Mouse (Mus musculus) forebrain, embryonic 14.5 days (tissue): ENCODE data around the gene Amigo3. TPM values are rescaled to one million over a fixed set of nuclear protein-coding genes. Genes with fewer than 3 reads are reported as not detected.

Experiments used
- ATAC-seq: fragments of 200-750 bp; cut with Nextera tagmentation; 2 replicates; pipeline ENCODE4 v1.8.0; 2017; ENCODE audit warnings: mild to moderate bottlenecking, moderate library complexity
- DNase-seq: peaks from one replicate; pipeline ENCODE4 v3.0.0-alpha.2; 2015; ENCODE audit warnings: low spot score
- H3K27ac ChIP-seq: fragments of 300-500 bp; sonication (generic); 2 replicates; pipeline ENCODE4 v1.5.1; 2014; ENCODE audit warnings: low read depth, mild to moderate bottlenecking, control low read depth, low read length, moderate library complexity
- H3K27me3 ChIP-seq: fragments of 300-500 bp; sonication (generic); replicated peaks from 2 replicates; pipeline ENCODE4 v1.6.1; 2014; ENCODE audit warnings: low read length, control low read depth, mixed read lengths; ENCODE audit not compliant: control insufficient read depth, insufficient read depth
- H3K36me3 ChIP-seq: fragments of 300-500 bp; sonication (generic); 2 replicates; pipeline ENCODE4 v1.6.1; 2014; ENCODE audit warnings: low read length, control low read depth; ENCODE audit not compliant: control insufficient read depth, insufficient read depth
- H3K4me1 ChIP-seq: fragments of 300-500 bp; sonication (generic); 2 replicates; pipeline ENCODE4 v1.6.1; 2014; ENCODE audit warnings: antibody characterized with exemption, low read length, control low read depth; ENCODE audit not compliant: control insufficient read depth, insufficient read depth
- H3K4me2 ChIP-seq: fragments of 300-500 bp; sonication (generic); 2 replicates; pipeline ENCODE4 v1.6.1; 2014; ENCODE audit warnings: mild to moderate bottlenecking, control low read depth, low read length
- H3K4me3 ChIP-seq: fragments of 300-500 bp; sonication (generic); 2 replicates; pipeline ENCODE4 v1.5.1; 2014; ENCODE audit warnings: low read depth, low read length, control low read depth
- H3K9ac ChIP-seq: fragments of 300-500 bp; sonication (generic); 2 replicates; pipeline ENCODE4 v1.6.1; 2014; ENCODE audit warnings: mild to moderate bottlenecking, low read length, control low read depth, moderate library complexity
- H3K9me3 ChIP-seq: fragments of 300-500 bp; sonication (generic); replicated peaks from 2 replicates; pipeline ENCODE4 v1.6.1; 2016; ENCODE audit warnings: low read length, control low read depth, mixed read lengths; ENCODE audit not compliant: control insufficient read depth
- WGBS: fragments of 180-500 bp; shearing (Covaris S2); extraction: QIAGEN DNeasy Blood & Tissue Kit; methylation state at CpG from one replicate; pipeline ENCODE4 v1.1.7; 2014; 5-methylcytosine and 5-hydroxymethylcytosine counted together
- polyA plus RNA-seq: library from polyadenylated mRNA; unstranded; fragments of >200 nt; fragmentation: Nextera tagmentation; extraction: Ambion mirVana; gene quantifications from 2 replicates; pipeline ENCODE4 v1.2.1, GENCODE M21; 2014

Amigo3 gene
- polyA plus RNA-seq, 1 experiment from 2014 or later: 2.2 TPM

DNA sequence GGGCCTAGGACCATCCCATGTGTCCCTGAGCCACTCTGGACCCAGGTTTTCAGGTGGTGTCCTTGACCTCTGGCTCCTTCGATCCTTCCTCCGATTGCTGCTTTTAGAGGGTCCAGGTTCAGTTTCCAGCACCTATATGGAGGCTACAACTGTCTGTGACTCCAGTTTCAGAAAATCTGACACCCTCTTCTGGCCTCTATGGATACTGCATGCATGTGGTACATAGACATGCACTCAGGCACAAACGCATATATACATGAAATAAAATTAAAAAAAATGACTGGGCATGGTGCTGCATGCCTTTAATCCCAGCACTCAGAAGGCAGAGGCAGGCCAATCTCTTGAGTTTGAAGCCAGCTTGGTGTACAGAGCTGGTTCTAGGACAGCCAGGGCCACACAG is 25.1 kb upstream of the Amigo3 start:
- Histone ChIP-seq H3K4me1 (no peaks in the 10 kb centered on the region), H3K27ac (no peak overlapping the region), H3K36me3 (peaks cover 58% of the 10 kb centered on the region), H3K4me3 (no peak overlapping the region), H3K4me2 (no peak overlapping the region), H3K9ac (no peak overlapping the region), H3K27me3 (no peaks in the 10 kb centered on the region), H3K9me3 (no peaks in the 10 kb centered on the region)
- DNase-seq (no peak), ATAC-seq (no peak)
- 97% methylated on average over 3 of the region's 3 CpGs for WGBS

DNA sequence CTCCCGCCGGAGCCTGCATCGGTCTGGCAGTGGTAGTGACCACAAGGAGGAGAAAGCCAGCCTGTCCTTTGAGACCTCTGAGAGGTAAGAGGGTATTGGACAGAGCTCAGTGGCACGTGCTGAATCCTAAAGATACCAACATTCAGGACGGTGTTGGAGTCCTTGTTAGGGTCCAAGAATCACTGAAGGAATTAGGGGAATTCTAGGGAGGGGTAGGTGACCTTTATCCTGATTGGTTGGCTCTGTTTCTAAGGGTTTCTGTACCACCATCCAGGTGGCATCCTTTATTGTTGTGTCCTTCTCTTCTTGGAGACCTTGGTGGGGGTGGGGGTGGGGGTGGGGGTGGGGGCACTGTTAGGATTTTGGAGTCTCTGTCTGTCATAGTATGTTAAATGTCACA is 20.8 kb upstream of the Amigo3 start:
- no peak for ATAC-seq
- Histone ChIP-seq H3K36me3 (peaks cover 57% of the 10 kb centered on the region), H3K4me1 (no peaks in the 10 kb centered on the region), H3K9me3 (no peaks in the 10 kb centered on the region), H3K9ac (no peak overlapping the region), H3K27me3 (no peaks in the 10 kb centered on the region), H3K4me2 (no peak overlapping the region), H3K4me3 (no peak overlapping the region), H3K27ac (no peak overlapping the region)
- no peak for DNase-seq
- 90% methylated on average over 5 of the region's 5 CpGs for WGBS

DNA sequence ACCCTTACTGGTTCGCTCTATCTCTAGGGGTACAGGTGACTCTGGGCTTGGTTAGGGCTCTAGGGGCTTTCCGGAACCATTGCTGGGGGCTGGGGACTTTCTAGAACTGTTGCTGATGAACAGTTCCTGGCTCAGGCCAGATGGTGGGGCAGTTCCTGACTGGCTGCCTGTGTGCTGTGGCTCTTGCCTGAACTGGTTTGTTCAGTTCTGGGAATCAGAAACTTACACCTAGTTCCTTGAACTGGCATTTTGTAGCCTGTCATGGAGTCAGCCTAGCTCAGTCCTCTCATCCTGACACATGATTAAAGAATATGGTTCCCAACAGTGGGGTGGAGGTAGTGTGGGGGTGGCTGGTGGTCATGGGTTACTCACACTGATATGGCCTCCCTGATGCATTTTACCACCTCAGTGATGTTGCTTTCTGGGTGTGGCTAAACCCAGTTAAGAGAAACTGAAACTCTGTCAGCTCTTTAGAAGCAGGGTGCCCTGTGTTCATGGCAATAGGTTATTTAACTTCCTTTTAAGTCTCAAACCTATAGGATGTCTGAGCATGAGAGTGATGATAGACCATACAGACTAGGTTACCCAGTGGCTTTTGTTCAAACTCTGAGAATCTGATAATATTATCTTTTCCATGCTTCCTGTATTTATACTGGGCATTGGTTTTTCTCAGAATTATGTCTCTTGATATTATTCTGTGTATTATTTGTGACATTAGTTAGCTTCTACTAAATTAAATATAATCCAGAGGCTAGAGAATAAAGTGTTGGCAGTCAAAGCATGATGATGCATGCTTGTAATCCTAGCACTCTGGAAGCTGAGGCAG is 17.4 kb upstream of the Amigo3 start:
- Histone ChIP-seq H3K9ac (no peak overlapping the region), H3K9me3 (no peaks in the 10 kb centered on the region), H3K4me2 (no peak overlapping the region), H3K27ac (no peak overlapping the region), H3K4me1 (no peaks in the 10 kb centered on the region), H3K36me3 (peaks cover 62% of the 10 kb centered on the region), H3K4me3 (no peak overlapping the region), H3K27me3 (no peaks in the 10 kb centered on the region)
- ATAC-seq: no peak
- no peak for DNase-seq
- WGBS: 97% methylated on average over 2 of the region's 2 CpGs

DNA sequence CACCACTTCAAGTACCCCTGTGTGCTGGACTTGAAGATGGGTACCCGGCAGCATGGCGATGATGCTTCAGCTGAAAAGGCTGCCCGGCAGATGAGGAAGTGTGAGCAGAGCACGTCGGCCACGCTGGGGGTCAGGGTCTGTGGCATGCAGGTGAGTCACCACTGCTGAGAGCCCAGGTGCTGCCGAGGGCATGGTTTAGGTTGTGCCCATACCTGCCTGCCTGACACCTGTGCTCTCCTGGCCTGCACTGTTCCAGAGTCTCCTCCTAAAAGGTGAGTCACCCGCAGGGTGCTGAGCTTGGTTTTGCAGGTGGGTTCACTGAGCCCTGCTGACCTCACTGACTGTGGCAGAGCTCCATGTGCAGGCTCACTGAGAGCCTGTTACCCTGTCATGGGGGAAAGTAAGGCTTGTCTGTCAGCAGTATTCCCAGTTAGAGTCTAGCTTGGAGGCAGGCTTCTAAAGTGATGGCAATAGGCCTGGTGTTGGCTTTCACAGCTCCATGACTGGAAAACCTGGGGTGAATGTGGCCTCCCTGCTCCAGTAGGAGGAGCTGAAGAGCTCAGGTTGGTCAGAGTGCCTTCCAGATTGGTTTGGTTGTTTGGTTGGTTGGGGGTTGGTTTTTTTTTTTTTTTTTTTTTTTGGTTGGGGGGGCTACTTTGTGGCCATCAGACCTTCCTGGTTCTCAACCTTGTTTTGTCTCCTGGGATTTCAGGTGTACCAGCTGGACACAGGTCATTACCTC is 8.0 kb upstream of the Amigo3 start:
- WGBS: 96% methylated on average over 8 of the region's 8 CpGs
- ATAC-seq: no peak
- H3K4me2 ChIP-seq: no peak overlapping the region
- no peak overlapping the region for H3K4me3 ChIP-seq
- H3K27me3 ChIP-seq: no peaks in the 10 kb centered on the region
- H3K9ac ChIP-seq: no peak overlapping the region
- no peak overlapping the region for H3K27ac ChIP-seq
- peaks cover 9% of the 10 kb centered on the region for H3K4me1 ChIP-seq
- peaks cover 68% of the 10 kb centered on the region for H3K36me3 ChIP-seq
- H3K9me3 ChIP-seq: no peaks in the 10 kb centered on the region
- no peak for DNase-seq

DNA sequence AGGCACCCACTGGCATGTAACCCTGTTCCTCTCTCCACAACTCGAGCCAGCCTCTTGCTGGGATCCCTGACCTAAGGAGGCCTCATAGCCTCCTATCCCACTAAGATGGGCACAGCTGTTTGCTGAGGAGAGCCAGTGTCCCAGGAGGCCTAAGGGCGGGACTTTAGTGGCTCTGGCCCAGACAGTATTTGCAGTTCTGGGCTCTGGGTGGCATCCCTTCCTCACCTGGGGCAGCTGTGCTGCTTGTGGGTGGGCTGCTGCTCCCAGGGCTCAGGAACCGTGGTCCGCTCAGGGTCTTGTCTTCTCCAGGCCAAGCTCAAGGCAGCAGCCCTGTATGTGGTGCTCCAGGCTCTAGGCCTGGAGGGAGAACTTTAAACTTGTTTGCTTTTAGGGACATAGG is 6.4 kb upstream of the Amigo3 start:
- no peak overlapping the region for H3K9ac ChIP-seq
- no peaks in the 10 kb centered on the region for H3K9me3 ChIP-seq
- peaks cover 9% of the 10 kb centered on the region for H3K4me1 ChIP-seq
- peaks cover 66% of the 10 kb centered on the region for H3K36me3 ChIP-seq
- no peak overlapping the region for H3K27ac ChIP-seq
- no peaks in the 10 kb centered on the region for H3K27me3 ChIP-seq
- no peak for ATAC-seq
- no peak overlapping the region for H3K4me3 ChIP-seq
- no peak overlapping the region for H3K4me2 ChIP-seq
- WGBS: 88% methylated on average over 4 of the region's 4 CpGs
- no peak for DNase-seq

DNA sequence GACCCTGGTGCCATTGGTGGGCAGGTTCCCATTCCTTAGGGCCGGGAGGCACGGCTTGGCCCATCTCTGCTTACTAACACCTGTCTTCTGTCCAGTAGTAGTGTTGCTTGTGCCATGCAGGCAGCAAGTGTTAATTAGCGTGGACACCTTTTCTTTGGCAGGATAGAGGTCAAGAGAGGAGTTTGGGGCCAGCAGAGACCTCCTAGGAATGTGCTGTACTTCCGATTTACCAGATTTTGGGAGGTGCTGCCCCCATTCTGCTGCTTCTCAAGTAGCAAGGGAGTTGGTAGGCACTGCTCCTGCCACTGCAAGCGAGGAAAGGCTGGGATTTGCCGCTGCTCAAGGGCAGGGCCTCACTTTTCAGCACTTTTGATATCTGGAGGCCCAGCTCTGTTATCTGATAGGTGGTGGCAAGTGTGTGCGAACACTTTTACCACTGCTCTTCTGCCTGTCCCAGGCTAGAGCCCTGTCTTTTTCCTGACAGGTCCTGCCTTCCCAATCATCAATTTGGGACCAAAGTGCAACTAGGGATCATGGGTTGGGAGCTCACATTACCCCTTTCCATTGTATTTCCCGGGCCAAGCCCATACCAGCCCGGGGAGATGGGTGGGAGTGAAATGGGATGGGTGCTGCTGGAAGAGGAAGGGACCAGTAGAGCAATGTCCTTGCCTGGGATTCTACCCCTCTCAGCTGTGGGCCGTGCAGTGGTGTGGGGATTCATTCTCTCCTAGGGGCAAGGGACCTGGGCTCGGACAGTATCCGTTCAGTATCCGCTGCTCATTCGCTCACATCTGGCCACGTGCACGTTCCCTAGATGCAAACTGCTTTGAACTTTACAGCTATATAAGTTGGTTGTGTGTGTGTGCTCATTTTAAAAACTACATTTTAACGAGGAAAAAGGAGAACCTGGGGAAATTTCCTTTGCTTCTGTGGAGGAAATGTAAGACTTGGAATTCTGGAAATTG is 5.1 kb upstream of the Amigo3 start:
- ATAC-seq (no peak), DNase-seq (no peak)
- Histone ChIP-seq H3K4me1 (peaks cover 9% of the 10 kb centered on the region), H3K4me2 (peak overlapping the region; percentile 89), H3K36me3 (peaks cover 61% of the 10 kb centered on the region), H3K27ac (peak overlapping the region; percentile 55; the same call in 1 of the 2 replicates), H3K9ac (peak overlapping the region; percentile 73), H3K27me3 (no peaks in the 10 kb centered on the region), H3K9me3 (no peaks in the 10 kb centered on the region), H3K4me3 (peak overlapping the region; percentile 72)
- 50% methylated on average over 17 of the region's 17 CpGs for WGBS

DNA sequence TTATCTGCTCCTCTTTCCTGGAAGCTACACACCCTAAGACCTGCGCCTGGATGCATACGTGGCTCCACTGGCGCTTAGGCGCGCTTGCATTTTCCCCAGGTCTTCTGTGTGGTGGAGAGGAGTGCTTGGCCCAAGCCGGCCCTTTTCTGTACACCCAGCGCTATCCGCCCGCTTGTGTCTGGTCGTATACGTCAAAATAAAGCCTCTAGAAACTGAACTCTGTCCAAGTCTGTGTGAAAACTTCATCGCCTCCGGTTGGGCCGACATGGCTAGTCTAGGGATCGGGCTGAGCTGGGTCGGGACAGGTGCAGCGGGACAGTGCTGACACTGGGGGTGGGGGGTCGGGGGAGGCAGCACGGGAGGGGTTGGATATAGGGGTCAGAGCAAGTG is 4.4 kb upstream of the Amigo3 start:
- H3K4me3 ChIP-seq: peak overlapping the region; percentile 72
- peak; percentile 33 for DNase-seq
- peak overlapping the region; percentile 55; the same call in 1 of the 2 replicates for H3K27ac ChIP-seq
- H3K4me1 ChIP-seq: peaks cover 9% of the 10 kb centered on the region
- H3K36me3 ChIP-seq: peaks cover 54% of the 10 kb centered on the region
- H3K4me2 ChIP-seq: peak overlapping the region; percentile 89
- no peaks in the 10 kb centered on the region for H3K27me3 ChIP-seq
- no peaks in the 10 kb centered on the region for H3K9me3 ChIP-seq
- WGBS: 2% methylated on average over 19 of the region's 19 CpGs
- peak overlapping the region; percentile 73 for H3K9ac ChIP-seq
- ATAC-seq: peak; percentile 49; the same call in 1 of the 2 replicates

DNA sequence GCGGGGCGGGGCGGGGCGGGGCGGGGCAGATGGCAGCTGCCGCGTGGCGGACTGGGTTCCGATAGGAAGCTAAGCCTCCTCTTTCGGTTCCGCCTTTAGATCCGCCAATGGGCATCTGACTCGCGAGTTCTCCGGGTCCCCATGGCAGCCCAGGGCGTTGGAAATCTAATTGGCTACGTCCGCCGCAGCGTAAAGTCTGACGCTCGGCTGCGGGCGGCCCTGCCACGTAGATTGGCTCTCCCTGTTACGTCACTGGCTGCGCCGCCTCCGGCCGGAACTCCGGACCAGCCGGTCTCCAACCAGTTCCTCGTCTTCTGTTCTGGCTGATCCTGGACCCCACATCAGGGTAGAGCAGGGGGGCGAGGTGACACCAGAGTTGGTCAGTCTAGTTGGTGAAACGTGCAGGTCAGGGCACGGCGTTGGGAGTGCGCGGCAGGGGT is 3.9 kb upstream of the Amigo3 start, which contains the start of gene Gmppb:
Gene Gmppb (plus strand): TSS at position 227 of the 440 bp plus-strand sequence.
- H3K4me1 ChIP-seq: peaks cover 9% of the 10 kb centered on the region
- peak within 1 kb of the TSS; percentile 73 for H3K9ac ChIP-seq
- no peaks in the 10 kb centered on the region for H3K9me3 ChIP-seq
- no peaks in the 10 kb centered on the region for H3K27me3 ChIP-seq
- under 1% methylated on average over 32 of the region's 39 CpGs for WGBS
- H3K4me2 ChIP-seq: peak within 1 kb of the TSS; percentile 89
- peak; percentile 96 for ATAC-seq
- H3K27ac ChIP-seq: peak within 1 kb of the TSS; percentile 68; the same call in 1 of the 2 replicates
- DNase-seq: peak; percentile 98
- H3K36me3 ChIP-seq: peaks cover 58% of the 10 kb centered on the region
- H3K4me3 ChIP-seq: peak within 1 kb of the TSS; percentile 72
